Mouse (Mus musculus): ENCODE results near the gene Spty2d1. TPM values are rescaled to one million over a fixed set of nuclear protein-coding genes. Genes with fewer than 3 reads are reported as not detected.

The Spty2d1 gene
- polyA plus RNA-seq, 1 experiment from 2014 or later: 14.7 TPM

GRCm38 (mm10) chr7:46974648-46975047, 33.6 kb downstream of the Spty2d1 start:
- Histone ChIP-seq H3K36me3 (no peaks in the 10 kb centered on the region), H3K27ac (no peak overlapping the region), H3K27me3 (no peaks in the 10 kb centered on the region), H3K9ac (no peak overlapping the region), H3K4me3 (no peak overlapping the region), H3K4me1 (no peaks in the 10 kb centered on the region), H3K4me2 (replicated peaks) (no peak overlapping the region), H3K9me3 (replicated peaks) (no peaks in the 10 kb centered on the region)
- ATAC-seq (ENCODE audit: low FRiP score): no peak
- WGBS: 93% methylated on average over 4 of the region's 4 CpGs

GRCm38 (mm10) chr7:46969898-46970297, 38.3 kb downstream of the Spty2d1 start:
- H3K27ac ChIP-seq: no peak overlapping the region
- no peaks in the 10 kb centered on the region for H3K9me3 ChIP-seq (replicated peaks)
- ATAC-seq (ENCODE audit: low FRiP score): no peak
- no peaks in the 10 kb centered on the region for H3K4me1 ChIP-seq
- no peaks in the 10 kb centered on the region for H3K36me3 ChIP-seq
- 94% methylated on average over 4 of the region's 4 CpGs for WGBS
- no peak overlapping the region for H3K4me3 ChIP-seq
- H3K27me3 ChIP-seq: no peaks in the 10 kb centered on the region
- no peak overlapping the region for H3K4me2 ChIP-seq (replicated peaks)
- H3K9ac ChIP-seq: no peak overlapping the region

- Histone ChIP-seq H3K36me3 (no peaks in the 10 kb centered on the region), H3K9me3 (replicated peaks) (no peaks in the 10 kb centered on the region), H3K4me3 (no peak overlapping the region), H3K27ac (no peak overlapping the region), H3K9ac (no peak overlapping the region), H3K4me1 (peaks cover 10% of the 10 kb centered on the region), H3K27me3 (peaks cover 10% of the 10 kb centered on the region), H3K4me2 (replicated peaks) (no peak overlapping the region)
- ATAC-seq (ENCODE audit: low FRiP score): no peak
- 86% methylated on average over 7 of the region's 7 CpGs for WGBS
Measured at GRCm38 (mm10) chr7:46964070-46964469, 44.1 kb downstream of the Spty2d1 start.

- peaks cover 13% of the 10 kb centered on the region for H3K4me1 ChIP-seq
- no peak overlapping the region; the same call in 1 of the 2 replicates for H3K9ac ChIP-seq
- peak overlapping the region; percentile 18; the same call in 1 of the 2 replicates for H3K4me2 ChIP-seq (replicated peaks)
- H3K27ac ChIP-seq: no peak overlapping the region
- H3K4me3 ChIP-seq: no peak overlapping the region
- H3K9me3 ChIP-seq (replicated peaks): no peaks in the 10 kb centered on the region
- ATAC-seq (ENCODE audit: low FRiP score): peak; percentile 85
- no peaks in the 10 kb centered on the region for H3K36me3 ChIP-seq
- WGBS: 0% methylated on average over 9 of the region's 9 CpGs
- peaks cover 10% of the 10 kb centered on the region for H3K27me3 ChIP-seq
Measured at GRCm38 (mm10) chr7:46962806-46963618, 45.2 kb downstream of the Spty2d1 start.

- Histone ChIP-seq H3K27ac (no peak overlapping the region), H3K9ac (no peak overlapping the region), H3K9me3 (replicated peaks) (no peaks in the 10 kb centered on the region), H3K4me1 (peaks cover 22% of the 10 kb centered on the region), H3K4me3 (no peak overlapping the region), H3K27me3 (peaks cover 10% of the 10 kb centered on the region), H3K4me2 (replicated peaks) (no peak overlapping the region), H3K36me3 (no peaks in the 10 kb centered on the region)
- ATAC-seq (ENCODE audit: low FRiP score): no peak
Measured at GRCm38 (mm10) chr7:46962132-46962531, 46.1 kb downstream of the Spty2d1 start.

- H3K4me2 ChIP-seq (replicated peaks): no peak overlapping the region
- no peak overlapping the region for H3K27ac ChIP-seq
- no peak for ATAC-seq (ENCODE audit: low FRiP score)
- no peaks in the 10 kb centered on the region for H3K36me3 ChIP-seq
- no peak overlapping the region for H3K9ac ChIP-seq
- peaks cover 23% of the 10 kb centered on the region for H3K4me1 ChIP-seq
- no peak overlapping the region for H3K4me3 ChIP-seq
- peaks cover 10% of the 10 kb centered on the region for H3K27me3 ChIP-seq
- H3K9me3 ChIP-seq (replicated peaks): no peaks in the 10 kb centered on the region
- 73% methylated on average over 3 of the region's 3 CpGs for WGBS
Measured at GRCm38 (mm10) chr7:46960991-46961390, 47.2 kb downstream of the Spty2d1 start.

- Histone ChIP-seq H3K27me3 (peaks cover 10% of the 10 kb centered on the region), H3K36me3 (peaks cover 14% of the 10 kb centered on the region), H3K9me3 (replicated peaks) (no peaks in the 10 kb centered on the region), H3K4me1 (peaks cover 23% of the 10 kb centered on the region), H3K27ac (no peak overlapping the region), H3K9ac (peak overlapping the region; percentile 86), H3K4me2 (replicated peaks) (peak overlapping the region; percentile 82), H3K4me3 (peak overlapping the region; percentile 70)
- 25% methylated on average over 9 of the region's 9 CpGs for WGBS
- 0 out of 2 replicates have a peak, but pooled peaks have one; percentile 37 for ATAC-seq (ENCODE audit: low FRiP score)
Measured at GRCm38 (mm10) chr7:46958853-46959252, 49.4 kb downstream of the Spty2d1 start.

- H3K4me2 ChIP-seq (replicated peaks): peak within 1 kb of the TSS; percentile 82
- H3K27ac ChIP-seq: no peak within 1 kb of the TSS
- H3K36me3 ChIP-seq: peaks cover 21% of the 10 kb centered on the region
- WGBS: under 1% methylated on average over 51 of the region's 51 CpGs
- H3K9ac ChIP-seq: peak within 1 kb of the TSS; percentile 86
- peak within 1 kb of the TSS; percentile 70 for H3K4me3 ChIP-seq
- H3K27me3 ChIP-seq: peaks cover 10% of the 10 kb centered on the region
- peak; percentile 93 for ATAC-seq (ENCODE audit: low FRiP score)
- peaks cover 19% of the 10 kb centered on the region for H3K4me1 ChIP-seq
- H3K9me3 ChIP-seq (replicated peaks): no peaks in the 10 kb centered on the region
Measured at GRCm38 (mm10) chr7:46957831-46958691, 50.1 kb downstream of the Spty2d1 start, which contains the start of gene Uevld. Gene Uevld (minus strand): TSS chr7:46958527.

Other genes with a start within 250 kb of the Spty2d1 start
- gene Hps5, start 212.3 kb downstream of the Spty2d1 start, polyA plus RNA-seq (2016; fragmentation: Nextera tagmentation; extraction: Ambion mirVana): 23.7 and 28.9 TPM in 2 replicates
- gene Gtf2h1, start 212.3 kb downstream of the Spty2d1 start, polyA plus RNA-seq (2016; fragmentation: Nextera tagmentation; extraction: Ambion mirVana): 47.8 and 50.5 TPM in 2 replicates
- gene Ldha, start 166.9 kb downstream of the Spty2d1 start, polyA plus RNA-seq (2016; fragmentation: Nextera tagmentation; extraction: Ambion mirVana): 855 and 900 TPM in 2 replicates
- 0.36 TPM in 1 of 2 replicates, not detected in the other for gene Ldhc, start 147.2 kb downstream of the Spty2d1 start, polyA plus RNA-seq (2016; fragmentation: Nextera tagmentation; extraction: Ambion mirVana)
- gene Tsg101, start 88.4 kb downstream of the Spty2d1 start, polyA plus RNA-seq (2016; fragmentation: Nextera tagmentation; extraction: Ambion mirVana): 310 and 346 TPM in 2 replicates
- gene Uevld, start 49.9 kb downstream of the Spty2d1 start, polyA plus RNA-seq (2016; fragmentation: Nextera tagmentation; extraction: Ambion mirVana): 8.9 and 9.5 TPM in 2 replicates
- gene Gm9999, start 24.8 kb downstream of the Spty2d1 start, polyA plus RNA-seq (2016; fragmentation: Nextera tagmentation; extraction: Ambion mirVana): not detected in 2 replicates
- 19.2 and 20.2 TPM in 2 replicates for gene Tmem86a, start 42.2 kb upstream of the Spty2d1 start, polyA plus RNA-seq (2016; fragmentation: Nextera tagmentation; extraction: Ambion mirVana)
- 63.1 and 68.9 TPM in 2 replicates for gene Ptpn5, start 125.3 kb upstream of the Spty2d1 start, polyA plus RNA-seq (2016; fragmentation: Nextera tagmentation; extraction: Ambion mirVana)
- not detected in 2 replicates for gene Mrgpra6, start 196.5 kb upstream of the Spty2d1 start, polyA plus RNA-seq (2016; fragmentation: Nextera tagmentation; extraction: Ambion mirVana)
- gene Mrgpra9, start 244.4 kb upstream of the Spty2d1 start, polyA plus RNA-seq (2016; fragmentation: Nextera tagmentation; extraction: Ambion mirVana): not detected in 2 replicates

Measured in hindbrain, embryonic 12.5 days (tissue).